Mouse (Mus musculus): ENCODE measurements around the gene Tjp3.

The Tjp3 gene

DNA sequence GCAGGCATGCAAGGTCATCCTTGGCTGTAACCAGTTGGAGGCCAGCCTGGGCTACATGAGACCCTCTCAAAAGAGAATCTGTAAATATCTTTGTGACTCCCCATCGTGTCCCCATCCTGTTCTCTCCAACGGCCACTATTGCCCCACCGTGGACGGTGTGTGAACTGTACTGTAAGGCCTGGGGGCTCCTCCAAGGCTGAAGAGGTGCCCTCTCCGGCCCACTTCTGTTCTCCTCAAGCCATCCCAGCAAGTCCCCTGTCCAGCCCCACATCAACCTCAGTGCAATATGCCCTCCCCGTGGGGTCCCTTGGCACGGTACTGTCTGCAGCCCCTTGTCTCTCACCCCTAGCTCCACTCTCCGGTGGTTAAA lies 27.9 kb upstream of the Tjp3 start:
- no peak for DNase-seq

DNA sequence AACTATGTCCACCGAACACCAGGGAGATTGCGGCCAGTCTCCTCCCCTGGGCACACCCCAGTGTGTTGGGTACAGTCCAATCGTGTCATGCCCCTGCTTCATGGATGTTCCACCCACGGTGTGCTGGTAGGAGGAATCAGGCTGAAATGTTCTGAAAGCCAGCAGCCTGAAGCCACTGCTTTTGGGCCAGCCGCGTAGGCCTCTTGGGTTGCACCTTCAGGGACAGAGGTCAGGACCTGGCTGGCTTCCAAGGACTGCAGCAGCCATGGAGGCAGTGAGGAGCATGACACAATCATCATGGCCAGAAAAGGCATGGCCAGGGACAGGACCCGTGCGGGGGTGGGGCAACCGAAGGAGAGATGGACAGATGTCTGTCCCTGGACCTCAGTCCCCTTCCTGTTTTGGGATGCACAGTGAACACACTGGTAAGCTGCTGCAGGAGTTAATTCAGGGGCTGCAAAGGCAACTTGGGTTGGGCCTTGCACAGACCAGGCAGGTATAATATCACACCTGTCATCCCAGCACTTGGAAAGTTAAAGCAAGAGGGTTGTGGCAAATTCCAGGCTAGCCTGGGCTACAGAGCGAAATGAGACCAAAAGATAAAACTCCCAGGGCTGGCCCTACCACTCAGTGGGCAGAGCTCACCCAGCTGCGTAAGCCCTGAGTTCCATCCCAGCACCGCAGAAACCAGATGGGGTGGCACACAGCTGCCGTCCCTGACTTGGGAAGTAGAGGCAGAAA lies 27.4 kb upstream of the Tjp3 start:
- DNase-seq, result peak; percentile 52

DNA sequence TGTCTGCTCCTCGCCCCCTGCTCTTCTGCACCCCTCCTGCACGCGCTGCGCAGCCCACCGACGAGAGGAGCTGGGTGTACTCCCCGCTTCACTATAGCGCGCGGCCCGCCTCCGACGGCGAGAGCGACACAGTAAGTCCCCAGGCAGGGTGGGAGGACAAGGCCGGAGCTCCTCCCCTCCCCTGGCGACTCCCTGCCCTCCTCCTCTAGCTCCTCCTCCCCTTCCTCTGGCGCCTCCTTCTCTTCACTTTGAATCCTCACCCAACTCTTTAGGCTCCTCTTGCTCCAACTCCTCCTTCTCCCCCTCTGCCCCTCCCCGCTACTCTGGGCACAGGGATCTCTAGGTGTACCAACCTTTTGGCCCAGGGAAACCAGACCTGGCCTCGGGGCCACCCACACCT lies 25.9 kb upstream of the Tjp3 start:
- no peak for DNase-seq

DNA sequence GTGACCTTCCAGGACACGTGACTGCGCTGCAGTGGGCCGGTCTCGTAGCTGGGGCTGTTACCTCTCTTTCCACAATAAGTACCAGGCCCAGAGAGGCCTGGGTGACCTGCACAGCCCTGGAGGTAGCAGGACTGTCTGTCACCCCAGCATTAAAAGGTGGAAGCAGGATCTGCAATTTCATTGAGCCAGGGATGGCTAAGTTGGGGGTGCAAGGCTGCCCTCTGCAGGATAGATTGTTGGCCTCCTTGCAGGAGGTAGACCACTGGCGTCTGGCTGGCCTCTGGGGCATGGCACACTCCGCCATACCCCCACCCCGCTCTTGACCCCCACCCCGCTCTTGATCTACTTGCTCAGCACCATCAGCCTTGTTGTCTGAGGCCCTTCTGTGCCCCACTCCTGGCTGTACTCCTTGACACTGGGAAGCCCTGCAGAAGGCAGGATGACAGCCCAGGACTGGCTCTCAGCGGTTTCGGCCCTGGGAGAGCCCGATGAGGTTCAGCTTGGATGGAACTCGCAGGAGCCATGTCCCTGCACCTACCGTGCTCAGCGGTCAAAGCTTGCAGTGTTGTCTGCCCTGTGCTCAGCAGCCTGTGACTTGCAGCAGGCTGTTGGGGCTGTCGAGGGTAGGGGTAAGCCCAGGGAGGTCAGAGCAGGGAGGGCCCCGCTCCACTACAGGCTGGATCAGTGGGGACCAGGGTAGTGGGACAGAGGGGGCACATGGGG lies 25.1 kb upstream of the Tjp3 start:
- DNase-seq, result no peak

DNA sequence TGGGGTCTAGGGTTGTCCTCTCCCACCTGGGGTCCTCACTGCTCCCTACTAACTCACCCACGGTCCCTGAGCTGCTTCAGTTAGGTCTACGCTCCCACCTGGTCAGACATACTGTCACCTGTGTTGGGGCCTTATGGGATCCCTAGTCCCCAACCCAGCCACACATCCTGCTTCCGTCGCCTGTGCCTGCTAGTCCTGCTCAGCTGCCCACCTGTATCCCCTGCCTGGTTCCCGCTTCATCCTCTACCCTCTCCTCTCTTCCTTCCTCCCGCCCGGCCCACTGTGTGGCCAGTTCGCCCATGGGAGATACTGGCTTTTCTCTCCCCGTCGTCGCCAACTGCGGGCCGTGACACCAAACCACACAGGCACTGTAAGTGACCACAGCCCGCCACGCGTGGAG lies 24.2 kb upstream of the Tjp3 start:
- no peak for DNase-seq

DNA sequence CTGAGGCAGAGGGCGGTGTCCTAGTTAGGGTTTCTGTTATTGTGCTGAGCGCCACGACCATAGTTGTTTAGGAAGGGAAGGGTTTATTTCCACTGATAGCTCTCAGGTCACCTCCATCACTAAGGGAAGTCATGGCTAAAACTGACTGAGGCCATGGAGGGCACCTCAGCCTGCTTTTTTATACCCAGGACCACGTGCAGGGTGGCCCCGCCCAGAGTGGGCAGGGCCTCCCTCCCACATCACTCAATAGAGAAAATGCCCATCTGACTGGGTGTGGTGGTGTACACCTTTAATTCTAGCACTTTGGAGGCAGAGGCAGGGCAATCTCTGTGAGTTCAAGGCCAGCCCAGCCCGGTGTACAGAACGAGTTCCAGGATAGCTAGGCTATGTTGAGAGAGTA lies 22.8 kb upstream of the Tjp3 start:
- no peak for DNase-seq

DNA sequence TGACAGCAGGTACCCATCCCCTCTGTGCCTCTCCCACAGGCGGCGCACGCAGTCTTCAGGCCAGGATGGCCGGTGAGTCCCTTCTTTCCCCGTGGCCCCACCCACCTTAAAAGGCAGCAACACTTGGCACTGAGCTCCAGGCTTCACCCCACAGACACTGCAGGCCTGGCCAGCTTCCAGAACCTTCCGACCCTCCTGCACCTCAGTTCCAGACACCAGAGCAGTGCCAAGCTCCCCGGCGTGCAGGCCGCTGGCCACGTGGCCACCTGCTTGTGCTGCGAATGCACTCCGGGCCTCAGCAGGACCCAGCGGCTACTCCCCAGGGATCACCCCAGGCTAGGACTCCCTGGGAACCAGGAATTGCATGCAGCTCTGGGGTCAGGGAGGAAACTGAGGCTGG lies 22.2 kb upstream of the Tjp3 start:
- no peak for DNase-seq

DNA sequence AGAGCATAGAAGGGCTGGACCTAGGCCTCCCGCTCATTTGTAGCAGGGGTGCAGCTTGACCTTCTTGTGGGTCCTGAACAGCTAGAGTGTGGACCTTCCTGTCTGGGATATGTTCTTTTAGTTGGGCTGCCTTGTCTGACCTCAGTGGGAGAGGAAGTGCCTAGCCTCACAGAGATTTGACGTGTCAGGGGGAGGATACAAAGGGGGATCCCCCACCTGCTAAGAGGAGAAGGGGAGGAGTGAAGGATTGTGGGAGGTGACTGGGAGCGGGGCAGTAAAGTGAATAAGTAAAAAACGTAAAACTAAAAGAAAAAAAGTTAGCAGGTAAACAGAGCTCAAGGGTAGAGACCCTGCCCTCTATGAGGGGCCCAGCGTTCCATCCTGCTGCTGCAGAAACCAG lies 18.2 kb upstream of the Tjp3 start:
- DNase-seq, result no peak

DNA sequence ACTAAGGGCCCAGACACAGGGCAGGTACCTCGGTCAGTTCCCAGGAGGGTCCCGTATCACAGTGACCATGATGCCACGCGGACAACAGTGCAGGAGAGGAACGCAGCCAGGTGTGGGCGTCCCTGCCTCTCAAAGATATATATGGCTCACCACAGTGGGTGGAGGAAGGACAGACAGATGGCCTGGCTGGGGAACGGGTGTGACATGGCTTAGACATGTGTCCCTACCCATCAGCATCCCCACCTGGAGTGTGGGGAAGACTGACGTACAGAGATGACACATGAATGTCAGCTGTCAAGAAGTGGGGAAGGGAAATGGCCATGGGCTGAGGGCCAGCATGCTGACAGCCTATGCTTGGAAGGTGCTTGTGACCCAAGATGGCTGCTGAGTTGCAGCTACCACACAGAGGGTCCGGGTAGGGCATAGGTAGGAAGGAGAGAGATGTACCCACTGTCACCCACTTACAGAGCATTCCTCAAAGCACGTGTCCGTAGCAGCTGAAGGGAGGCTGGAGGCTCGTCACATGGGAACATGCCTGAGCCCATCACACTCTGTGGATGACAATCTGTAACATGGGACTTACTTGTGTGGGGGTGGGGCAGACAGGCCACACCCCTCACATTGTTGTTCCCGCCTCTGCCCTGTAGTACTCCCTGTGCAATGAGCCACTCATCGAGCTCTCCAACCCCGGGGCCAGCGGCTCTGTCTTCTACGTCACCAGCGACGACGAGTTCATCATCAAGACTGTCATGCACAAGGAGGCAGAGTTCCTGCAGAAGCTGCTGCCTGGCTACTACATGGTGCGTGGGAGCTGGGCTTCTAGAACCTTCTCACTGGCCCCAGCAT lies 15.7 kb upstream of the Tjp3 start:
- DNase-seq, result no peak

DNA sequence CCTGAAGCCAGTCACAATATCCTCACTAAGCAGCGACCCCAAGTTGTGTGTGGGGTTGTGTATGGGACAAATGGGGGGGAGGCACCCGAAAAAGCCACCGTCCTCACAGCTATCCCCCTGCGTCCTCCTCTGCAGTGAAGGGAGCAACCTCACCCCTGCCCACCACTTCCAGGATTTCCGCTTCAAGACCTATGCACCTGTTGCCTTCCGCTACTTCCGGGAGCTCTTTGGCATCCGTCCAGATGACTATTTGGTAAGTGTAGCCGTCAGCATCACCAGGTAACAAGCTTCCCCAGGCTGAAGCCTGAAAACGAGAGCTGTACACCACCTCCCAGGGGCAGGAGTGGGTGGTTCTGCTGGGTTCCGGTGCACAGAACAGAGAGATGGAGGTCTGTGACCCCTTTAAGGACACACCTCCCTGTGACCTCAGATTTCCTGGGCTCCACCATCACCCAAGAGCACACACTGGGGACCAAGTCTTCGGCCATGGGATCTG lies 14.8 kb upstream of the Tjp3 start:
- DNase-seq, result no peak

DNA sequence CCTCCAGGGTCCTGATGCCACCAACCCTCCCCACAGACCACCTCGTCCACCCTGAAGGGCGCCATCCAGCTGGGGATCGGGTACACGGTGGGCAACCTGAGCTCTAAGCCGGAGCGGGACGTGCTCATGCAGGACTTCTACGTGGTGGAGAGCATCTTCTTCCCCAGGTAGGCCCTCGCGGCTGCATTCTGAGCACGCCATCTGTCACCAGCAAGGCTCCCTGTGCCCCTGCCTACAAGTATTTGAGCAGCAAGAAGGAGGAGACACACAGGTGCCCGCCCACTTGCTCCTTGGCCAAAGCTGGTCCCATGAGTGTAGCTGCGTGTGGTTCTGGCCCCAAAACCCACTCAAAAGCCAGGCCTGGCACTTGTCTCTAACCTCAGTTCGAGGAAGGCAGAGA lies 14.3 kb upstream of the Tjp3 start:
- DNase-seq, result no peak

DNA sequence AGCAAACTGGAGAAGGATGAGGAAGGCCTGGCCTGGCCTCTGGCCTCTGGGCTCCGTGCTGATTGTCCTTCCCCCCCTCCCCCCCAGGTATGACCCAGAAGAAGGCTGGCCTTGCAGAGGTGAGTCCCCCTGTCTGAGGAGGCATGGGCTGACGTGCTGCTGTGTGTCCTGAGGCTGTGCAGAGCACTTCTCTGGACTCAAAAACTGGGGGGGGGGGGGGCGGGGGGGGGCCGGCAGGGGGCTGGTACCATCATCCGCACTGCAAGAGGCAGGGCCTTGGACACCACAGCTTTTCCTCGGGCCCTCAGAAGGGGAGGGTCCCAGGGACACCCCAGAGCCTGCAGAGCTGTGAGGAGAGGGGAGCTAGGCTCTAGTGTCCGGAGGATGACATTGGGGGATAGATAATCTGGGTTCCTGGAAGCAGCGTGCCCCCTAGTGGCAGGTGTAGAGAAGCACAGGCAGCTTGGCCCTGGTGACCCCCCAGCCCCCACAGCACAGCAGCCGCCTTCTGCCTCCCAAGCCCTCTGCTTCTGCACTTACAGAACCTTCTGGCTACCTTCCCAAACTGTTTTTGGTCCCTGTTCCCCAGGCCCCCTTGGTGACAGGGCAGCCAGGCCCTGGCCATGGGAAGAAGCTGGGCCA lies 13.3 kb upstream of the Tjp3 start:
- DNase-seq, result no peak

DNA sequence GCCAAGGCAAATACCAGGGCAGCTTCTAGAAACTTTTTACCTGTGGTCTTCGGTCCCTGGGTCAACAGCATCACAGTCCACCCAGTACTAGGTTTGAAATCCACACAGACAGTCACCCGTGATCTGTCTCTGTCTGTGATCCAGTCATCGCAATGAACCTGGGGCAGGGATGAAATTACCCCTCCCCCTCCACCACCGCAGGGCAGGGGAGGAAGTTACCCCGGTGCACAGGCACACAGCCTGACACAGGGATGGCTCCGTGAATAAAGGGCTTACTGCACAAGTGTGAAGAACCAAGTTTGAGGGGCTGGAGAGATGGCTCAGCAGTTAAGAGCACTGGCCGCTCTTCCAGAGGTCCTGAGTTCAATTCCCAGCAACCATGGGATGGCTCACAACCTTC lies 12.4 kb upstream of the Tjp3 start:
- DNase-seq, result no peak

DNA sequence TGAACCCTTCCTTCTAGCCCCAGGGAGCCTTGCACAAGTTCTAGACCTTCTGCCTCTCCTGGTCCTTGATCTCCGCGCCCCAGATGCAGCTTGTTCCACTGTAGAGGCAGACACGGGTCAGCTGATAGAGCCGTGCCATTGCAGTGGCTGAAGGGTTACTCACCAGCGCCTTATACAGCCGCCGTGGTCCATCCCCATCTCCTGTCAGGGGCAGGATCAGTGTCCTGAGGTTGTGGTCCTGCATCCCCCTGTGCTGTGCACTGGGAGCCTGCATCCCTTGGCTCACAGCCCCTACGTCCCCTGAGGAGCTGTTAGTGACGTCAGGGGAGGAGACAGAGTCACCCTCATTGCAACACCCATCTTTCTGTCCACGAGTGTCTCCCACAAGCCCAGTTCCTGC lies 11.9 kb upstream of the Tjp3 start:
- DNase-seq, result no peak

DNA sequence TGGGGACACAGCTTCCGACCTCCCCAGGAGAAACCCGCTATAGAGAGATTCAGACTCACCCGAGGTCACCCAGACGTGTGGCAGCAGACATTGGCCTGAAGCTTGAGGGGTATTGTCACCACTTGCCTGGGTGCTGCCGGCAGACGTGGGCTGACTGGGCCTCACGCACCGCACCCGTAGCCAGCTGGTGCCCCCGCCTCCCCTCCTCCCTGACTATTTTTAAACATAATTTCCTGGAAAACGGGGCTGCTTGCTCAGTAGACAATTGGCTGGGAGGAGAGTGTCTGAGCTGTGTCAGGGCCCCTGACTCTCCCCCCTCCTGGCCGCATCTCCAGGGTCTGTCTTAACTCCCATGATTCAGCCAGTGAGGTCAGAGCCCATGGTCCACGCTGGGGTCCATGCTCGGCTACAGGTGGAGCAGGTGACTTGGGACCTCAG lies 11.4 kb upstream of the Tjp3 start:
- DNase-seq, result peak; percentile 62

DNA sequence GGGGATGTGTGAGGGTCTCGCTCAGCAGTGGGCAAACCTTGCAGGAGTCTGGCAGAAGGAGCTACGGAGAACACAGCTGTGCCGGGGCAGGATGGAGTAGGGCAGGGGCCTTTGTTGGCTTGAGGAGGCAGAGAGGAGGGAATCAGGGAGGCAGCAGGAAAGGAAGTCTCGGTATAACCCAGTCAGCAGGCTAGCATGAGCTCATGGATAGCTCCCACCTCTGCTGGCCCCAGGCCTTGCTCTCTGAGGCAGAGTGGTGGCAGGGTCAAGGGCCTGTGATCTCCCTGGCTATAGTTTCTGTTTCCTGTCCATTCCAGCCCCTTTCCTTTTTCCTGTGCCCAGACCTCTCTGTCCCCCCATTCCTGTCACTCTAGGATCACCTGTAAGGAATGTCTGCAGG lies 10.9 kb upstream of the Tjp3 start:
- no peak for DNase-seq

DNA sequence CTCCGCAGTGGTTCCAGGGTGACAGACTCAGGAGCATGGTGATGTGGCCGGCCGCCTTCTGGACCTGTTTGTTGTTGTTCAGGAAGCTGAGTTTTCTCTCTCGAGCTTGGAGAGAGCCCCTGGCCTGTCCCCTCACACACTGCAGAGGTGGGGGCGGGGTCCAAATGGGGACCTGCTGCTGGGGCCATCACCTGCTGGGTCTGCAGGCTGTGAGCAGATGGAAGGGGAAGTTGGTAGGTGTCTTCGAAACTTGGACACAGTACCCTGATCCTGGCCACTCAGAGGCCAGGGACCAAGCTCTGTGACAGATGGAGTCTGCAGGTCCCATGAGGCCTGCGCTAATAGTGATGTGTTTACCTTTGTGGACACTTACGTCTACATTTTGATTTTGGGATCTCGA lies 9.9 kb upstream of the Tjp3 start:
- DNase-seq, result no peak

DNA sequence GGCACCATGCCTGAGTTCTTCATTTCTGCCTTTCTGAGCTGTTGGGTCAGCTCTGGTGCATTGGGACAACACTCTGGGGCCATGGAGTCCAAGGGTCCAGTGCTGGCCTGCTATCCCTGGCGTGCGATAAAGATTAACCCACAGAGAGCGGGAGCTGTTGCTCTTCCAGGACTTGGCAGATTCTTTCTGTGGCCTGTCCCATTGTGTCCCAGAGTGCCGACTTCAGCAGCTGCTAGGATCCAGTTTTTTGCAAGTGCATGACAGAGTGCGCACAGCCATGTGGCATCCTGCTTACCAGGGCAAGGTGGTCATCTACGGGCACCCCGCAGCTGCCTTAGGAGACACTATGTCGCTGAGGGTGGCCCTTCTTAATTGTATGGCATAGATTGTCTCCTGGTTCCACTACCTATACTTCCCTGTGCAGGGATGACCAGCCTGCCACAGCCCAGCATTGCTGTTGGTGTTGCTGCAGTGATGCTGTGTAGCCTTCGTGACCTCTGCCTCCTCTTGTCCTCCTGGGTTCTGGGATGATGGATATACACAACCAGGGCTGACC lies 9.0 kb upstream of the Tjp3 start:
- DNase-seq, result no peak

DNA sequence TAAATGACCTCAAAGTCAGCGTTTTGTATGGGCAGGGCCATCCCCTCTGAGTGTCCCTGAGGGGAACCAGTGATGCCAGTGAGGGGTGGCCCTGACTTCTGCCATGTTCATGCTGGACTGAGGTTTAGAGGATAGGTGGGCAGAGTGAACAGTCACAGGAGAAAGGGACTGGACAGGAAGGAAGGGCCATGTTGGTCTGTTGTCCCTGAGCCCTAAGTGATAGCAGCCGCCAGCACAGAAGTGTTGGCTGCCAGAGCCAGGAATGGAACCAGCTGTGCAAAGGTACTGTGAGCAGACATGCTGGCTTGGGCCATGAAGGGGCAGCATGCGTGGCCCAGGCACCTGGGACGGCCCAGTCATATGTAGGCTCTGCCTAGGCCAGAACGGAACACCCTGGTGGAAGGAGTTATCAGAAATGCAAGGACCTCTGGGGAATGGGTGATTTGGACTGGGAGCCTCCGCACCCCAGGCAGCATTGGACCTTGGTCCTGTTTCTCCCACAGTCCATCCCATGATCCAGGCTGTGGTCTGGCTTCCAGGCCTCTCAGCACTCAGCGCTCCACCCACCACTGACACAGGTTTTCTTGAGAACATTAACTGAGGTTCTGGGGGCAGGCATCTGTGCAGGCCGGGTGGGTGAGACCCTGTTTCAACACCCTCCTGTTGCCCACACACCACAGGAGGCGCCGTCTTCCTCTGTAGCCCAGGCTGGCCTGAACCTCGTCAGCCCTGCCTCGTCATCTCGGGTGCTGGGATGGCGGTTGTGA lies 8.4 kb upstream of the Tjp3 start:
- no peak for DNase-seq

DNA sequence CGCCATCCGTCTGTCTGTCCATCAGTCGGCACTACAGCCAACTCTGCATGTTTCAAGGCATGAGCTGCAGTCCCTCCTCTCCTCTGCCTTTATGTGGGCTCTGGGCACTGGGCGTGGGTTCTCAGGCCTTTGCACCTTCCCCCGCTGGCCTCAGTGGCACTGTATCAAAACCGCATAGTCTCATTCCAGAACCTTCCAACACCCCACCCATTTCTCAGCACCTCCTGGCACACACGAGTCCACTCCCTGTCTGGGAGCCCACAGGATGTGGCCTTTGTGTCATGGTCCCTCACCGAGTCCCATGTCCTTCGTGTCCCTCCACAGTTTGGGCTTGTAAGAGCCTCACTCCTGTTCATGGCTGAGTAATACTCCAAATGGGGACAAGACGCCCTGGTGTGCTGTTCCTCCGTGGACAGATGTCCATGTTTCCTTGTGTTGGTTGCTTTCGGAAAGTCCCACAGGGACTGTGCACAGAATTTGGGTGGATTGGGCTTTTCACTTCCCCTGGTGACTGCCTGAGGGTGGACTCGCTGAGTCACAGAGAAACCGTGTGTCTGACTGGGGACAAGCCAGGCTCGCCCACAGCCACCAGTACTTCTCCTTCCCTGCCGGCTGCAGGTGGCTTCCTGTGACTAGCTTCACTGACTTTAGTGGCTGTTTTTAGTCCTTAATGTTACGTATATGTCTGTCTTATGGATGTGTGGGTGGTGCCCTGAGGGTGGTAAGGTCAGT lies 7.2 kb upstream of the Tjp3 start:
- no peak for DNase-seq

DNA sequence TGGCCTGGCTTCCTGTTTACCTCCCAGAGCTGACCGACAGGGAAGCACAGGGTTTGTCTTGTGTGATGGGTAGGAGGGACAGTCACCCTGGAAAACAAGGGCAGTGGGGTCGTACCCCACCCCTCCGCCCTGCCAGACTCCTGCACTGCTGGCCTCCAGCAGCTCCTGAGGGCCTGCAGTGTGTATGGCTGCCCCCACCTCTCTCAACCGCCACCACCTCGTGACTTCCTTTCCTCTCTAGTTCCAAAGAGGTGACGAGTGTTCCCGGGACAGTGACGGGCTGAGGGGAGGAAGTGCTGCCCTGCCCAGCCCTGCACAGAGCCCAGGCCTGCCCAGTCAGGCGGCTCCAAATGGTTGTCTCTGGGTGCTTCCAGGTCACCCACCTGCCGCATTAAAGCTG lies 6.5 kb upstream of the Tjp3 start:
- no peak for DNase-seq

Data from right cerebral cortex, postnatal 14 days (tissue).